Mouse (Mus musculus) WW6 (cell line): ENCODE data around the gene Akirin1.

ENCODE experiments used
- DNase-seq: peaks from one replicate; pipeline ENCODE4 v3.0.0-alpha.2; 2013; ENCODE audit warnings: low read depth, low spot score

Akirin1 gene

DNA sequence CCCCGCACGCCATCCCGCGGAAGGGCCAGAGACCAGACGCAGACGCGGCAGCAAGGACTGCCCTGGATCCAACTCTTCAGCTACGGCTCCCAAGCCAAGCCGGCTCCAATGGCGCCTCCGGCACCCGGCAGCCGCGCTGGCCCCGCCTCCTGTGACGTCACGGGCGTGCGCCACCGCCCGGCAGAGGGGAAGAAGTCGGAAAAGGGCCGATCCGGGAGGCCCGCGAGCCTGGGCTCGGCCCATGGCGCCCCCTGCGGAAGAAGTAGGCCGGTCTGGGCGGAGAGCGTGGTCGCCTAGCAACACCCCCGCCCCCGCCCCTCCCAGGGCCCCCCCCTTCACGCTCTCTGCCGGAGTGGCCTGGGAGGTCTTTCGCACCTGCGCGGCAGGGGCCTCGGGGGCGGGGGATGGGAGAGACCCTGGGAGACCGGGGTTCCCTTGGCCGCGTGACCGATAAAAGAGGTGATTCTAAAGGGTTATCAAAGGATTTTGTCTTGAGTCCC, at the start of gene Akirin1:
Gene Akirin1, minus strand, starts transcription at position 194 of the 500 bp plus-strand sequence.
- peak; percentile 86 for DNase-seq

DNA sequence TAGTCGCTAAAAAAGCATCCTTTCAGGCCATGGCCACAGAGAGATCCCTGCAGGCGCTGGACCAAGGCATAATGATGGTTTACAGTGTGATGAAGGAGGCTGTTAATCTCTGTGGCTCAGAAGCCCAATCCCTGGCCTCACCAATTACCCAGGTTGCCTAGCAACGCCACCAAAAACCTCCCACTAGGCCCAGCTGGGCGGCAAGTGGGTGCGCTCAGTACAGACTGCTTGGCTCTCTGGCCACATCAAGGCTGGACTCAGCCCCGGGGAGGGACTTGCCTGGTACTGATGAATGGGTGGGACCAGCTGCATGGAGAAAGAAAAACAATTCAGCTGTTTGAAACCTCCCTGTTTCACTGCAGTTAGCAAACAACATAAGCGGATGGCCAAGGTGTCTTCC, 47.7 kb upstream of the Akirin1 start:
- DNase-seq = no peak

DNA sequence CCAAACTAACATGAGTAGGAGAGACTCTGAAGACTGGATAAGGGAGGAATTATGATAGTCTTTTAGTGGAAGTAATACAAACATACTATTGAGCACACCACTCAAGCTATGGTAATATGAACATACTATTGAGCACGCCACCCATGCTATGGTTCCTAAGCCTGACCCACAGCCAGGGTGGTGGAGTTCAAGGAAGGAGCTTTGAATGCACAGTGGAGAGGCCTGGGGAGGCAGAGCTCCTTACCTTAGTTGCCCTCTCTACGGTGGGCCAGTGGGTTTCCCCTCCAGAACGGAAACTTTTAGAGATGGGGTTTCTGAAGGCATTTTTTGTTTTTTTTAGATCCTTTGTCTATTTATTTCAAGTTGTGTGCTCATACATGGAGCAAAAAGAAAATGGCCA, 47.3 kb upstream of the Akirin1 start:
- DNase-seq = no peak

DNA sequence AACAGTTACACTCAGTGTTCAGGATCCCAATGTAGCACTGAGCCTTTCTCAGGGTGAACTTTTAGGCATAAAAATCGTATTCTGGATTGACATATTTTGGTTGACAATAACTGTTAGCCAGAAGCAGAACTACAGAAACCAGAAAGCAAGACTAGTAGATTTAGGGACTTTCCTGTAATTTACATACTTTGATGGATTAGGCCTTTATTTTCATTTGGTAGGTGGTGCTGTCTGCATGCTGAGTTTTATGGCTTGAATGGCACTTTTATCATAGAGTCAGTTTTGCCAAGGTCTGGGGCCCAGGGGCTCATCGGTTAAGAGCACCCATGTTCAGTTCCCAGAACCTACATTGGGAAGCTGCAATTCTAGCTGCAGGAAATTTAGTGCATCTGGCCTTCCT, 44.9 kb upstream of the Akirin1 start:
- no peak for DNase-seq

DNA sequence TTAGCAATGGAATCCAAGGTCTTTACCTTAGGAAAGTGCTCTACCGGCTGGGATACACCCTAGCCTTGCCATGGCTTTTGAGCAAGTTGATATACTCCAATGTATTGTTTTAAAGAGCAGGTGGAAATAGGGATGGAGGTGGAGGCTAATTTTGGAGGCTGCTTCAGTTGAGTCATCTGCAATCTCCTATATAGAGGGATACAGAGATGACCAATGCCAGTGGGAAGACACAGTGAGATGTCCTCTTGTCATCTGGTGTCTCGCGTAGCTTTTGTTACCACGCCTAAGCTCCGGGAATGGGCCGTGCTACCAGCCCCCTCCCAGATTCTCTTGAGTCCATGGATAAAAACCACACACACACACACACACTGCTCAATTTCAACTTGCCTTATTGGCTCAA, 43.0 kb upstream of the Akirin1 start:
- no peak for DNase-seq

DNA sequence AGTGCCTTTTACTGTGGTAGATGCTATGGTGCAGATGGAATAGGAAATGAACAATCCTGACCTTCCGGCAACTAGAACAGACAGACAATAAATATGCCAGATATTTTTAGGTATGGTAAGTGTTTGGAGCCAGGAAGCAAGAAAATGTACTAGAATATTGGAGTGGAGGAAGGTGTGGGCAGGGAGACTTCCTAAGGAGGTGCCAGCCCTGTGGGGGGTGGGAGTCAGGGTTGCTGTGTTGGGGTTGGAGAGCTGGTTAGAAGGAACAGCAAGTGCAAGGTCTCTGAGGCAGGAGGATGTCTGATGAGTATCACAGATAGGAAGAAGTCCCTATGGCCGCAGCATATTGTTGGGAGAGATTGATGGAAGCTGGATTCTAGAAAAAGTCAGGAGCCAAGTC, 42.5 kb upstream of the Akirin1 start:
- no peak for DNase-seq

DNA sequence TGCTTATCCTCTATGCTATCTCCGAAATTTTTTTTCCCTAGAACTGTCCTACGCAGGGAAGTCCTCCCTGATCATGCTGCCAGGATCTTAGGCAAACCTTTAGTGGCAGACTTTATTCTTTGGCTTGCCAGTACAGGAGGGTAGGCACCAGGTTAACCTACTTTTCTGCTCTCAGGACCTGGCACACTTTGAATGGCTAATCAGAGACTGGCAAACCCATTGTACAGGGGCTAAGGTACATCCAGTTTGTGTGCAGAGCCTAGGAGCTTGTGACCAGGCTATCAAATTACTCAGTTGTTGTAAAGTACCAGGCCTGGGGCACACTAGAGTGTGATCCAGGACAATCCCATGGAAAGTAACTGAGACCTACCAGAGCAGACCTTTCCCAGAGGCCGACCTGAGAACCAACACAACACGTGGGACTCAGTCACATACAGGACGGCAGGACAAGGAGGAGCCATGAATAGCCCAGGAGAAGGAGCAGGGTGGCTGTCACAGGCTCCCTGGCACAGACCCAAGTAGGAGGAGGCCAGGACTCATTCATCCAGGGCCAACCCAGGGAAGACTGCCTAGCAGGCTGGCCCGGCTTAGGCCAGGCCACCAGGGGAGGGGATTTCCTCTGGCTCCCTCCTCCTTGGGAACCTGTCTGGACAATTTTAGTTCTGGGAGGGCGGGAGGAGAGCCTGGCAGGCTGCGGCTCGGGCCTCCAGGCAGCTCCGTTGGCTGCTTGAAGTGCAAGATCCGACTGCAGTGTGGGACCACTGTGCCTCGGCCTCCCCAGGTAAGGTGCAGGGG, 37.2 kb upstream of the Akirin1 start, which contains the start of gene Rhbdl2:
Gene Rhbdl2, plus strand, starts transcription at position 684 of the 795 bp plus-strand sequence.
- no peak for DNase-seq

DNA sequence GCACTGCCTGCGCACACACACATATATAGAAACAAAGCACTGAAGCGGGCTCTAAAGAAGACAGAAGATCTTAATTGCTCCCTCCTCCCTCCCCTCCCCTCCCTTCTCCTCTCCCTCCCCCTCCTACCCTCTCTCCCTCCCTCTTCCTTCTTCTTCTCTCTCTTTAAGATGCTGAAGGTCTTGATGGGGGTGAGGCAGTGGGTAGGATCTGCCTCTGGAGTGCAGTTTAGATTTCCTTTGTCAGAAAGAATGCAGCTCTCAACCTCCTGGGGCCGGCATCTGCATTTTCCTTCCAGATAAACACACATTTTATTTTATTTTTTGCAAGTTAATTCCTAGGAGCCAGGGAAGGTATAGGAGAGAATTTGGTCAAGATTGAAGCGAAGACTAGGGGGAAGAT, 18.1 kb upstream of the Akirin1 start:
- no peak for DNase-seq

DNA sequence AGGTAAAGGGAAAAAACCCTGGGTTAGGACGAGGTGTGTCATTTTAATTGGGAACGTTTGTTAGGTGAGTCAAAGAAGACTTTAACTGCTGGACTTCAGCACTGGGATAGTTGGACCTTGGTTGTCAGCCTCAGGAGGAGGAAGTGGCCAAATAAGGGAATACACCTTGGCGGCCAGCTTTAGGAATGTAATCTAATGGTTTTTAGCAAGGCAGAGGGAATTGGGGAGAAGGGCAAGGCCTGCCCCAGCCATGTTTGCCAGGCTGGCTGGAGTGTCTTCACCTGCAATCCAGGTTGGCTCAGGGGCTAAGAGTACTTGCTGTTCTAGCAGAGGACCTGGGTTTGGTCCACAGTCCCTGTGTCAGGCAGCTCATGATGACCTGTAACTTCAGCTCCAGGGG, 17.7 kb upstream of the Akirin1 start:
- DNase-seq = no peak

DNA sequence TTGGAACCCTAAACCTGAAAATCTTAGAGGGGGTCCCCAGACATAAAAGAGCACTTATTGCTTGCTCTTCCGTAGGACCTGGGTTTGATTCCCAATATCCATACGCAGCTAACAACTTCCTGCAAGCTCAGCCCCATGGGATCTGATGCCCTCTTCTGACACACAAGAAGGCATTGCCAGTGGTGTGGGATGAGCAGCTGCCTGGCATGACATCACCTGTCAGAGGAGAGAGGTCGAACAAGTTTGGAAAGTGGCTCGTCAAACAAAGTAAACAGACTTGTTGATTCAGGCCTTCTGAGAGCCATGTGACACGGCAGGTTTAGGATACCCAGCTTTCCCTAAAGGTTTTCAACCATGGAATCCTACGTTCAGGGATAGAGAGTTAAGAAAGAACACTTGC, 14.9 kb upstream of the Akirin1 start:
- DNase-seq = no peak

DNA sequence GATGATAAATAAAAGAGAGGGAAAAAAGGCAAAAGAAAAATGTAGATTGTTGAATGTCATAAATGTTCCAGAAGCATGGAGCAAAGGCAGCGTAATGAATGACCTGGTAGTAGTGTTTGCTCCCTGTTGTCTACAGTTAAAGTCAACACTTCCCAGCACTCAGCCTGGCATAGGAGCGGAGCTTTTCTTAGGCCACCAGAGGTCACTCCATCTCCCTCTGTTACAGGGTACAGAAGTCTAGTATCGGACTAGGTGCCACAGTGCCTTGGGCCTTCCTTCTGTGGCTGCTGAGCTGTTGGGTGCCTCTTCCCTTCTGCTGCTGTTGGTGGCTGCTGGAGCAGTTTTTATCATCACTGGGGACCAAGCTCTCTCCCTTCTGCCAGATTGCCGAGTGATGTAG, 8.2 kb upstream of the Akirin1 start:
- DNase-seq = no peak

DNA sequence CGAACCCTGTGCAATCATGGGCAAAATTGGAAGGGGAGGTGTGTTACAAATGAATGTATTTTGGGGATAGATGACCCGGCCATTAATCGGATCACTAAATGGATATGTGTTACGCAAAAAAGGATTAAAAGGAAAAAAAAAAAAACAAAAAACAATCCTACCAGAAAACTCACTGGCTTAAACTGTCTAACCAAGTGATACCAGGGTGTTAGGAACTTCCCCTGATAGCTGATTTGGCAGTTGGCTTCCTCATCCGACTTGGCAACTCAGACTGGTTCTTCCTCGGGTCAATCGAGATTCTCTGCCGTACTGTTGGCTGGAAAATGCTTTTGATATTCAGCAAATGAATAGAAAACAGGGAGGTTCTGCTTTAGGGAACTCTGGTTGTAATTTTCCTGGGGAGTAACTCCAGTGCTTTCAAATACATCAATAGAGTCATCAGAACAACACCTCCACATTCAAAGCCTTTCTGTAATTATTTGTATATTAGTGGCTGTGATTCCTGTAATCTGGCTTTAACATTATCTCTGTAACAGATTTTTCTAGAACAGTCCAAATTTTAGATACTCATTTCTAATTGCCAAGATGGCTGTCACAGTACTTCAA, 665 bp upstream of the Akirin1 start:
- no peak for DNase-seq

DNA sequence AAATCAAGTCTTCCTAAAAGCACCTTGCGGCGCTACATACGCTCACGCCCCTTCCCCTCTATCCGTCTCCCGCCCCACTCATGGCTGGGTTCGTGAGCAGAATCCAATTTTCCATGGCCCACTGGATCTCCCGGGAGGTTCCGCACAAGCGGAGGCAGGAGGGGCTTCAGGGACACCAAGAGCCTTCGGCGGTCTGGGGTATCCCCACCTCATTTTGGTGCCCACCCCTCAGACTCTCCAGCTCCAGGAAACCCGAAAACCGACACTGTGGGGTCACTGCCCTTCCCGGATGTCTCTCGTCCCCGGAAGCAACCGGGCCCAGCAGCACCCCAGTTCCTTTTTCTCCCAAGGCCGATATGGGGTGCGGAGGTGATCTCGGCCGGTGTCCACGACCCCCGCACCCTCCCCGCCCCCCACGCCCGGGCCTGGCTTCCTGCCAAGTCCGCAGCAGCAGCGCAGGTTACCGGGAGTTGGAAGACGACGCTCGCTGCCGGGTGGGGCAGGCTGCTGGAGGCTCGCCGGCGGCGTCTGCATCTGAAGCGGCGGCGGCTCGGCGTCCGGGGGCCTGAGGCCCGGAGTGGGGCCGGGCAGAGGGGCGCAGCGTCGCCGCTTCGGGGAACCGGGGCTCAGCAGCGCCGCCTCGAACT, 538 bp downstream of the Akirin1 start:
- DNase-seq = no peak

DNA sequence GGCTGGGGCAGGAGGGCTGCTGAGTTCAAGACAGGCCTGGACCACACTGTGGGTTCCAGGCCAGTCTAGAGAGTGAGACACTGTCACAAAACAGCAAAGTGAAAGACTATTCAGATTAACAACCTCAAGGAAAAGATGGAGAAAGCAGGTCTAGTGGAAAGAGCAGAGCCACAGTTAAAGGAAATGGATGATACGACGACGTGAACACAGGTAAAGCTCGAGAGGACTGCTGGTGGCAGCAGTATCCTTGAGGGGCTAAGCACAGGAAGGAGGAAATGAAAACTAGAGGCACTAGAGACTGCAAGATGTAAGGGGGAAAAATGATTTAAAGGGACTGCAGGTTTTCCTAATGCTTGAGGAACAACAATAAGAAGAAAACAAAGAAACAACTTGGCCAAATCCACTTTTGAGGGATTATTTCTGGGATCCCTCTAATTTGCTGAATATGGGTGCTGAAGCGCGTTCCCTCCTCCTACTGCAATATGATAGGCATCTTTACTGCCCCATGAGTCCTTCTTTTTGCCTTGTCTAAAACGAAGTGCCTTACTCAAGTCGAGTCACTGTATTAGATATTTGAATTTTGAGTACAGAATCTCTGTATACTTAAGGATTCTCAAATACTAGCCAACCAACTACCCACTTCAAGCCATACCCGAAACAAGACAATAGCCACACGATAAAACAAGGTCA, 1.3 kb downstream of the Akirin1 start:
- no peak for DNase-seq

DNA sequence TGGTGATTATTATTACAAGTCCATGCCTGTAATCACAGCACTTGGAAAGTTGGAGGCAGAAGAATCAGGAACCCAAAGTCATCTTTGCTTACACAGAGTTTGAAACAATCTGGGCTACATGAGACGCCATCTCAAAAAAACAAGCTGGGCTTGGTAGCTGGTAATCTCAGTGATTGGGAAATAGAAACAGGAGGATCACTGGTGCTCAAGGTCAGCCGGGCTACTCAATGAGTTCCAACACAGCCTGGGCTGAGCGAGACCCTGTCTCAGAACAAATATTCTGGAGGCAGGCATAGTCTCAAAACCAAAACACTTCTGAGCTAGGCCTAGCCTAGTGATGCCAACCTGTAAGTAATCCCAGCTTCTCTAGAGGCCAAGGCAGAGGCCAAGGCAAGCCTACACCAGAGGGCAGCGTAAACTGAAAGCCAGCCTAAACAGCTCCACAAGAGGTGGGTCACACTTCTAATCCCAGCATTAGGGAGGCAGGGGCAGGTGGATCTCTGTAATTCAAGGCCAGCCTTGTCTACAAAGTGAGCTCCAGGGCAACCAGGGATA, 4.8 kb downstream of the Akirin1 start:
- DNase-seq = no peak

DNA sequence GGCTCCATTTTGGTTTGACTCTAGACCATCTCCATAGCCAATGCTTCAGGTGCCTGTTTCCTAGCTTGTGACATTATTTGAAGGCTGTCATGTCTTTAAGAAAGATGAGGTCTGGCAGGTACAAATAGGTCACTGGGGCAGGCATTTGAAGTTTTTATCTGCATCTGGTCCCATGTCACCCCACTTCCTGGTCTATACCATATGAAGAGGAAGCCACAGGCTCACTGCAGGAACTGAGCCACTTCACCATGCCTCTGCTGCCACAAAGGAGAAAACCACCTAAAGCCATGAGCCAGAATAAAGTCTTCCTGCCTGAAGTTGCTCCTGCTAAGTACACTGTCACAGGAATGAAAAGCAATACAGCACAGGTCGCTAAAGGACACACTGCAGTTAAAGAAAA, 7.3 kb downstream of the Akirin1 start:
- DNase-seq = no peak

DNA sequence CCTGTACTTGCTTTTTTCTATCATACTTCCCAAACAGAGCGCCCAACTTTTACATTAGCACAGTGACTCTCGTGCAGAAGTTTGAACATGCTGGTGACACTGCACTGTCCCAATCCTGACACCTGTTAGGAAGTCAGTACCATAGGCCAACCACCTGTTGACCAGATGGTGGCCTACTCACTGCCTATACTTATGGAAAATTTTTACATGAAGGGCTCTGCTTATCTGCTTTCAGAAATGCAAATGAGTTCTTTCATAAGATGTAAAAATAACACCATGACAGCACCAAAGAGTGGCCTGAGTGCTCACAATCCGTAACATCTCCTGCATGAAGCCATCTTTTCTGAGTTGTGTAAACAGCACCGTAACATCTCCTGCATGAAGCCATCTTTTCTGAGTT, 11.4 kb downstream of the Akirin1 start:
- no peak for DNase-seq

DNA sequence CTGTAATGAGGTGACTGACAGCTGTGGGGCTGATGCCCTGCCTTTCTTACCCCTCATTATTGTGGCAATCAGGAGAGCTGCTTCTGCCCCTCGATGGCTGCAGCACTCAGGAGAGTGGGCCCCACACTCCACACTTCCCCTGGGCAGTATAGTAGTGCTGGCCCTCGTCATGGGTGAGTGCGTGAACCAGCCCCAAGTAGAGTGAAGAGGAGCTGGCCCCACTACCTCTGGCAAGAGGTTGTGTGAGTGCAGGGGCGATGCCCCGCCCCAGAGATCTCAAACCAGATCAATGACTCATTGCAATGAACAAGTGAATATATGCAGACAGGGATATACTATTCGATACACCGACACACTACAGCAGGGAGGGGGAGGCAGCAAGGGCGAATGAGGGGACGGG, 16.6 kb downstream of the Akirin1 start:
- DNase-seq = no peak

DNA sequence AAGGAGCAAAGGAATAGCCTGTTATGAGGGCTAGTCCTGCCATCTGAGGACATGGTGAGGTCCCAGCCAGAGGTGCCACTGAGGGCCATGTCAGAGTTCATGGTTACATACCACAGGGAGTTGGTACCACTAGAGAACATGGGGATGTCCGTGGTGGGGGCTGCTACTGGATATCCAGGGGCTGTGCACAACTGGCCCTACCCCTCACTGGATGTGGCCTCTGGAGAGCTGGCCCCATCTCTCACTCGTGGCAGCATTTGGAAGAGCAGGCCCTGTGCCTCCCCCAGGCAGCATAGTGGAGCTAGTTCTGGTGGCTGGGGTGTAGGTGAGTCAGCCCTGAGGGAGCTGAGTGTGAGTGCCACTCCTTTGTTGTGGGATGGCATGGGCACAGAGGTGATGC, 17.2 kb downstream of the Akirin1 start:
- no peak for DNase-seq

DNA sequence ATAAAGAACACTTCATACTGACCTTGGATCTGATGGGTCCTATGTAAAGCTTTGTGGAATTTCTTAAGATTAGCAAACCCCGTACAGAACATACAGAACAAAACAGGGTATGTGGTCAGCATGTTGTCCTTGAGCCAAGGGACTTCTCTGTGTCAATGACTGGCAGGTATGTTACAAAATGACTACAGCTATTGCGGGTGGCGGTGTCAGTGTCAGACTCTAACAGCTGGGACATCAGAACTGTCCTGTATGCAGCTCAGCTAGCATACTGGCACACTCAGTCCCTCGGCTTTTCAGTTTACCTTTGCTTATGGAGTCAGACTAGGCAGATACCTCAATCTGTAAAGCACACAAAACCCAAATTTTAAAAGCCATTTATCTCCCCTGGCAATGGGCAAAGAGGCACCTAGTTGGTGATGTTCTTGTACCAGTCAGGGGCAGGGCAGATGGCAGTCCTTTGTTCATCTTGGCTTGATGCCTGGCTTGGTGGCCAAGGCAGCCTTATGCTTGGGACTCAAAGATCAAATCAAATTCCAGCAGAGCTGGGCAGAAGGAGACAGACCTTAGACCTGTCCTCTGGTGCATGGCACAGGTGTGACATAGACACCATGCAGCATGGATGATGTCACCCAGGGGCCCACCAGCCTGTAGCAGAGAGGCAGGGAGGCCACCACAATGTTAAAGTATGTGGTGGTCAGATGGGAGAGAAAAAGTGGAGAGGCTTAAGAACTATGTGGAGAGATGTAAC, 17.8 kb downstream of the Akirin1 start:
- DNase-seq = no peak

DNA sequence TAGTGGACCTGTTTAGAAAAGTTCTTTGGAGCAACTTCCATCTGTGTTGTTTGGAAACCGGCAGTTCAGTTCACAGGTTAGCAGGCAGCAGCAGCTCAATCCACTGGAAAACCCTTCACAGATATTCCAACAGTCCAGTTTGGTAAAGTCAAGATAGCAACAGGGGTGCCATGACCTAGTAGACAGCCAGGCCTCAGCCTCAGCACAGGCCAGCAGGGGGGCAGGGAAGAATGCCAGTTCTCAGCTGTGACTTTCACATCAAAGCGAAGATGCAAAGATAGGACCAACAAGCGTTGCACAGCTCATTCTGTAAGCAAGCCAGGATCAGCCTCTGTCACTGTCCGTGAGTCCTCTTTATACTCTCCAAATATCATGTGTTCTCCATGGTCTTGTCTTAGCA, 28.4 kb downstream of the Akirin1 start:
- no peak for DNase-seq
